Mouse (Mus musculus) lung, embryonic 16.5 days (tissue): Measurements from ENCODE around the gene Arf4. TPM values are rescaled to one million over a fixed set of nuclear protein-coding genes. Genes with fewer than 3 reads are reported as not detected.

ENCODE experiments used
- ATAC-seq: fragments of 200-750 bp; cut with Nextera tagmentation; 2 replicates; pipeline ENCODE4 v1.8.0; 2017; ENCODE audit warnings: low read depth, mild to moderate bottlenecking, moderate library complexity
- H3K27ac ChIP-seq: fragments of 300-500 bp; sonication (generic); 2 replicates; pipeline ENCODE4 v1.5.1; 2014; ENCODE audit warnings: mild to moderate bottlenecking, control low read depth, low read length
- H3K27me3 ChIP-seq: fragments of 300-500 bp; sonication (generic); 2 replicates; pipeline ENCODE4 v1.6.1; 2014; ENCODE audit warnings: low read depth, low read length, mixed read lengths; ENCODE audit not compliant: control insufficient read depth, insufficient read depth
- H3K36me3 ChIP-seq: fragments of 300-500 bp; sonication (generic); 2 replicates; pipeline ENCODE4 v1.6.1; 2014; ENCODE audit warnings: low read length; ENCODE audit not compliant: control insufficient read depth, insufficient read depth
- H3K4me1 ChIP-seq: fragments of 300-500 bp; sonication (generic); replicated peaks from 2 replicates; pipeline ENCODE4 v1.6.1; 2014; ENCODE audit warnings: low read length, mixed read lengths; ENCODE audit not compliant: control insufficient read depth, insufficient read depth
- H3K4me2 ChIP-seq: fragments of 300-500 bp; sonication (generic); 2 replicates; pipeline ENCODE4 v1.6.1; 2014; ENCODE audit warnings: low read depth, low read length, control low read depth
- H3K4me3 ChIP-seq: fragments of 300-500 bp; sonication (generic); 2 replicates; pipeline ENCODE4 v1.5.1; 2014; ENCODE audit warnings: mild to moderate bottlenecking, low read length, control low read depth
- H3K9ac ChIP-seq: fragments of 300-500 bp; sonication (generic); 2 replicates; pipeline ENCODE4 v1.6.1; 2014; ENCODE audit warnings: low read length, control low read depth
- H3K9me3 ChIP-seq: fragments of 300-500 bp; sonication (generic); 2 replicates; pipeline ENCODE4 v1.6.1; 2016; ENCODE audit warnings: low read length; ENCODE audit not compliant: control insufficient read depth
- WGBS: fragments of 180-500 bp; shearing (Covaris S2); extraction: QIAGEN DNeasy Blood & Tissue Kit; methylation state at CpG from one replicate; pipeline ENCODE4 v1.1.7; 2014; 5-methylcytosine and 5-hydroxymethylcytosine counted together
- polyA plus RNA-seq: library from polyadenylated mRNA; unstranded; fragments of >200 nt; fragmentation: Nextera tagmentation; extraction: Ambion mirVana; gene quantifications from 2 replicates; pipeline ENCODE4 v1.2.1, GENCODE M21; 2015

Gene Arf4
- polyA plus RNA-seq, 1 experiment from 2014 or later, result 584 TPM

GRCm38 (mm10) chr14:26658178-26658577 lies 20.3 kb downstream of the Arf4 start:
- Histone ChIP-seq H3K36me3 (peaks cover 23% of the 10 kb centered on the region), H3K9me3 (no peaks in the 10 kb centered on the region)

GRCm38 (mm10) chr14:26660233-26660632 lies 22.4 kb downstream of the Arf4 start:
- H3K9me3 ChIP-seq, result no peaks in the 10 kb centered on the region
- no peak for ATAC-seq
- no peak overlapping the region for H3K27ac ChIP-seq
- 97% methylated on average over 1 of the region's 1 CpGs for WGBS
- H3K4me1 ChIP-seq, result no peaks in the 10 kb centered on the region
- H3K4me3 ChIP-seq, result no peak overlapping the region
- H3K27me3 ChIP-seq, result no peaks in the 10 kb centered on the region
- H3K36me3 ChIP-seq, result peaks cover 18% of the 10 kb centered on the region
- H3K9ac ChIP-seq, result no peak overlapping the region
- no peak overlapping the region for H3K4me2 ChIP-seq

More at GRCm38 (mm10) chr14:26658178-26658577, 20.3 kb downstream of the Arf4 start:
- H3K27me3 ChIP-seq, result no peaks in the 10 kb centered on the region
- H3K4me1 ChIP-seq, result no peaks in the 10 kb centered on the region
- H3K4me2 ChIP-seq, result no peak overlapping the region
- no peak overlapping the region for H3K9ac ChIP-seq
- no peak overlapping the region for H3K4me3 ChIP-seq
- no peak for ATAC-seq
- H3K27ac ChIP-seq, result no peak overlapping the region

- 75% methylated on average over 3 of the region's 3 CpGs for WGBS
- H3K4me2 ChIP-seq, result no peak overlapping the region
- no peaks in the 10 kb centered on the region for H3K9me3 ChIP-seq
- ATAC-seq, result no peak
- H3K27me3 ChIP-seq, result no peaks in the 10 kb centered on the region
- H3K36me3 ChIP-seq, result peaks cover 18% of the 10 kb centered on the region
- H3K27ac ChIP-seq, result no peak overlapping the region
- H3K4me1 ChIP-seq, result peaks cover 4% of the 10 kb centered on the region
- no peak overlapping the region for H3K4me3 ChIP-seq
- no peak overlapping the region for H3K9ac ChIP-seq
These were observed 24.1 kb downstream of the Arf4 start for GRCm38 (mm10) chr14:26662016-26662415.

GRCm38 (mm10) chr14:26662488-26662887 lies 24.6 kb downstream of the Arf4 start:
- WGBS, result 82% methylated on average over 2 of the region's 2 CpGs
- no peak for ATAC-seq
- no peak overlapping the region for H3K4me2 ChIP-seq
- no peaks in the 10 kb centered on the region for H3K27me3 ChIP-seq
- no peaks in the 10 kb centered on the region for H3K9me3 ChIP-seq
- H3K27ac ChIP-seq, result no peak overlapping the region
- H3K9ac ChIP-seq, result no peak overlapping the region
- H3K36me3 ChIP-seq, result peaks cover 16% of the 10 kb centered on the region
- peaks cover 6% of the 10 kb centered on the region for H3K4me1 ChIP-seq
- no peak overlapping the region for H3K4me3 ChIP-seq

GRCm38 (mm10) chr14:26663851-26664250 lies 26.0 kb downstream of the Arf4 start:
- Histone ChIP-seq H3K27me3 (no peaks in the 10 kb centered on the region), H3K27ac (no peak overlapping the region), H3K9me3 (no peaks in the 10 kb centered on the region), H3K4me1 (peaks cover 11% of the 10 kb centered on the region), H3K4me2 (no peak overlapping the region), H3K9ac (no peak overlapping the region), H3K4me3 (no peak overlapping the region), H3K36me3 (peaks cover 14% of the 10 kb centered on the region)
- ATAC-seq, result no peak
- 85% methylated on average over 2 of the region's 2 CpGs for WGBS

- H3K4me2 ChIP-seq, result peak overlapping the region; percentile 96
- no peak for ATAC-seq
These were observed 30.1 kb downstream of the Arf4 start for GRCm38 (mm10) chr14:26667991-26668370.

GRCm38 (mm10) chr14:26668371-26669291 lies 30.8 kb downstream of the Arf4 start:
- Histone ChIP-seq H3K36me3 (peaks cover 14% of the 10 kb centered on the region), H3K4me3 (peak overlapping the region; percentile 94), H3K4me1 (peaks cover 15% of the 10 kb centered on the region), H3K4me2 (peak overlapping the region; percentile 96), H3K9me3 (no peaks in the 10 kb centered on the region), H3K27ac (peak overlapping the region; percentile 88), H3K9ac (peak overlapping the region; percentile 86), H3K27me3 (no peaks in the 10 kb centered on the region)
- ATAC-seq, result peak; percentile 45
- under 1% methylated on average over 73 of the region's 73 CpGs for WGBS

More at GRCm38 (mm10) chr14:26667991-26668370, 30.1 kb downstream of the Arf4 start:
- WGBS, result 6% methylated on average over 6 of the region's 6 CpGs
- Histone ChIP-seq H3K27ac (0 out of 2 replicates have a peak overlapping the region, but pooled peaks have one; percentile 88), H3K36me3 (peaks cover 14% of the 10 kb centered on the region), H3K27me3 (no peaks in the 10 kb centered on the region), H3K4me3 (peak overlapping the region; percentile 94), H3K4me1 (peaks cover 15% of the 10 kb centered on the region), H3K9ac (peak overlapping the region; percentile 86), H3K9me3 (no peaks in the 10 kb centered on the region)

GRCm38 (mm10) chr14:26669292-26670073 lies 31.6 kb downstream of the Arf4 start, which contains the start of gene Pde12:
Pde12 (minus strand) TSS chr14:26669883.
- no peaks in the 10 kb centered on the region for H3K27me3 ChIP-seq
- 0% methylated on average over 68 of the region's 70 CpGs for WGBS
- ATAC-seq, result peak; percentile 94

GRCm38 (mm10) chr14:26670964-26671363 lies 33.1 kb downstream of the Arf4 start:
- Histone ChIP-seq H3K27me3 (no peaks in the 10 kb centered on the region), H3K27ac (no peak overlapping the region), H3K4me3 (no peak overlapping the region), H3K9me3 (no peaks in the 10 kb centered on the region), H3K36me3 (peaks cover 1% of the 10 kb centered on the region), H3K4me2 (no peak overlapping the region), H3K9ac (no peak overlapping the region), H3K4me1 (peaks cover 15% of the 10 kb centered on the region)
- ATAC-seq, result no peak

More at GRCm38 (mm10) chr14:26669292-26670073, 31.6 kb downstream of the Arf4 start, which contains the start of gene Pde12:
- H3K9me3 ChIP-seq, result no peaks in the 10 kb centered on the region
- peak within 1 kb of the TSS; percentile 88 for H3K27ac ChIP-seq
- H3K4me2 ChIP-seq, result peak within 1 kb of the TSS; percentile 96
- peak within 1 kb of the TSS; percentile 86 for H3K9ac ChIP-seq
- H3K4me1 ChIP-seq, result peaks cover 15% of the 10 kb centered on the region
- peak within 1 kb of the TSS; percentile 94 for H3K4me3 ChIP-seq
- peaks cover 9% of the 10 kb centered on the region for H3K36me3 ChIP-seq
